Mouse (Mus musculus) thymus, postnatal 14 days (tissue): ENCODE data around the gene Calhm1.

Source experiments
- DNase-seq: peaks from one replicate; pipeline ENCODE4 v3.0.0; 2021

The Calhm1 gene

DNA sequence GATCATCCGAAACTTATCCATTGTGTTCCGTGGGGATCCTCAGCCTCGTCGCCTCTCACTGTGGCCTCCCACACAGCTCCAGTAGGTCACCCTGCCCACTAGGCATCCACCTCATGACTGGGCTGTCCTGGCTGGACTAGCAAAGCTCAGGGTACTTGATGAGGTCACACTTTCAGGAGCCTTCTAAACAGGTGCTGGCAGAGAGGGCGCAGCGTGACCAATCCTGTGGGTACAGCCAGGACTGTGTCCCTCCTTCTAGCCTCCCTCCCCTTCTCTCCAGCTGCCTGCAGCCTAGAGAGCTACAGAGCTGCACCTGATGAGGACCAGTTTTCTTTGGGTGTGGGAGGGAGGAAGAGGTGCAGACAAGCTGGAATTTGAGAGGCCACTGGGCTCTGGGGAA is at the start of gene Calhm1:
Gene Calhm1 (minus strand): TSS at position 101 of the 400 bp plus-strand sequence.
- no peak for DNase-seq

DNA sequence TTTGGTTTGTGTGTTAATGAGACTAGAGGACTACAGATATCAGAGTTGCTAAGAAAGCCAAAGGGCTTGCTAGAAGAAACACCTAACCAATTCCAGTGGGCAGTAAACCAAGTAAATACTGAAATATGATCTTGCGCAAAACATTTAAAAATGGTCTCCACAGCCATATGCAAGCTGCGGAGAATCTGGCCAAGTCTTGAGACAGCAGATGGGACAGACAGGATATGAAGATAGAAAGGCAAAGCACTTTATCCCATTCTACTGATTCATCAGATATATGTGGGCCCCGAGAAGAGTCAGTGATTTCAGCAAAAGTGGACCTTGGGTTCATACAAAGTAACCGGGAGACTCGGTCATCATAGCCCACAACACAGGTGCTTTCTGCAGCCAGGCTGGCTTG is 48.1 kb upstream of the Calhm1 start:
- no peak for DNase-seq

GRCm38 (mm10) chr19:47188515-47189128 is 44.6 kb upstream of the Calhm1 start:
- no peak for DNase-seq

DNA sequence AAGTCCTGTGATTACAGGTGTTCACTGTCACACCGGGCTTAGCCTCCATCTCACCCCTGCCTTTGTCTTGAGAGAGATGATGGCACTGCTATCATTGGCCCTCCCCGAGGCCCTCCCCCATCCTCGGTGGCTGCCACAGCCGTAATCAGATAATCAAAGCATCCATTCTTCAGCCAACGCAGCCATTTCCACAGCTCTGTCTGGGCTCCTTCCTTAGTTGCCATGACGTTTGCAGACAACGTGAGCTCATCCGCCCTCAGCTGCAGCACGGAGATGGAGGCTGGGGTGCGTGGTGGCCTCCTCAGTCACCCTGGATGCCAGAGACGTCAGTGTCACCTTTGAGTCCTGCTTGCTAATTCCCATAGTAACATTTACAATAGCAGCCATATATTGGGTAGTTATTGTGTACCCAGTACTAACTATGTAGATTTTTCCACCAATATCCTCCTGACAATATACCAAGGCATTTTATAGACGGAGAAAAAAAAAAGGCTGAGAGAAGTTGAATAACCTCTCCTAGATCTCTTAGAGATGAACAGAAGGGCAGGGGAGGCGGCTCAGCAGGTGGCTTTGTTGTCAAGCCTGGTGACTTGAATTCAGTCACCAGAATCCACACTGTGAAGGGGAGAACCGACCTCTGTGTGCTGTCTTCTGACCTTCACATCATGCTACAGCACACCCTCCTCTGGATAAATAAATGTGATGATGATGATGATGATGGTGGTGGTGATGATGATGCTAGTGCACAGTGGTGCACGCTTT is 42.6 kb upstream of the Calhm1 start:
- no peak for DNase-seq

- DNase-seq = no peak
These were observed 40.7 kb upstream of the Calhm1 start for GRCm38 (mm10) chr19:47184736-47185135.

DNA sequence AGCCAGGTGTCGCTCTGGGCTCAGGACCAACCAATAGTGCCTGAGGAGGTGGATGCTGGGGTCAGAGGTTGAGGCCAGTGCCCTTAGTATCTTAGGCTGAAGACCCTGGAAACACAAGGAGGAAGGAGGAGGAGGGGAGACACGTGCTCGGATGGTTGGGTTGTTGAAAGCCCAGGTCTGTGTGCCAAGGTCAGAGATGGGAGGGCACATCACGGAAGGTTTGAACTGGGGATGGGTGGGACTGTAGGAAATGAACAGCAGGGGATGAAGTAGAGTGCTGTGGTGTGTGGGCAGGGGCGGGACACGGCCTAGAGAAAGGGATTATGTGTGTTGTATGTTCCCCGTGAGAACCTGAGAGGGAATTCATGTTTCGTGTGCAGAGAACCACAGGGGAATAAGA is 40.2 kb upstream of the Calhm1 start:
- DNase-seq = no peak

DNA sequence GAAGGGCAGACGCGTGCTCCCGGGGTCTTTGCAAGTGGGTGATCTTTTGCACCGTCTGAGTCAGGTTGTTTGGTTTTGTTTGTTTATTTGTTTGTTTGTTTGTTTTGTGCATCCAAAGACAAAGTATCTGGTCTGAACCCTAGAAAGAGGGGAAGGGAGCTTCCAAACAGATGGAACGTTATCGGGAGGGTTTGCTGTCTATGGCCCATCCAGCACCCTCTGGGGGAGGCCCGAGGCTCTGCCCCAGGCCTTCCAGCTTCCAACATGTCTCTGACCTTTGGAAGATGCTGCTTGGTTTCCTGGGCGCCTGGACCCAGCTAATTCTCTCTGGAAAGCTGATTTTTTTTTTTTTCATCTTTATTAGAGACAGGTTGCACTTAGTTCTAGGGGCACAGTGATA is 36.0 kb upstream of the Calhm1 start:
- DNase-seq = no peak

- DNase-seq = peak; percentile 24
These were observed 35.3 kb upstream of the Calhm1 start for GRCm38 (mm10) chr19:47179272-47179809.

DNA sequence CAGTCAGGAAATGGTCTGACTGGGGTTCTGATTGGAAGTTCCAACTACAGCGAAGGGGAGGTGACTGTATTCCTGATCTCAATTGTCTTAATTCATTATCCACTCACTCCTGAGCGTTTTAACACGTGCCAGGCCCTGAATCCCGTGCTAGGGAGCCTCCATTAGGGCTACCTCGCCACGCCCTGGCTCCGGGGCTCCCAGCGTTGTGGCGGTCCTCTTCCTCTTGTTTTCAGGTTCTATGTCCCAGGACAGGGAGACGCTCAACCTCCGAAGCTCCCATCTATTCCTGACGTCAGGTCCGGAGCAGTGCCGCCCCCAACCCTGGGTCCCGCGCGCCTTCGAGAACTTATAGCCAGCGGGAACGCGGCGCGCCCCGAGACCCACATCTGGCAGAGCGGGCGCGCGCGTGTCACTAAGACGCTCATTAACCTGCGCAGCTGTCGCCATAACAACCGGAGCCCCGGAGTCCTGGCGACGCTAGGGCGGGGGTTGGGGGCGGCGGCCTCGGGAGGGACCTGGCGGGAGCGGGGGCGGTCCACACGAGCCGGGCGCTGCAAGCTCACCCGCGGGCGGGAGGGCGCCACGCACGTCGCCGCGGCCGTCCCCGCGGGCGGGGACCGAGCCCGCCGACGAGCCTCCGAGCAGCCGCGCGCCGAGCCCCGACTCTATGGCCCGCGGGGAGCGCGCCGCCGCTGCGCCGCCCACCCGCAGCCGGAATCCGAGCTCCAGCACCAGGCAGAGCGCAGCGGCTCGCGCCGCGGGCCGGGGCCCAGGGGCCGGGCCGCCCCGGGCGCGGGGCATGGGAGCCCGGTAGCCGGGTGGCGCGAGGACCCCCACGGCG is 34.6 kb upstream of the Calhm1 start, which contains the start of gene Neurl1a:
Gene Neurl1a (plus strand): TSS at position 390 of the 841 bp plus-strand sequence.
- peak; percentile 40 for DNase-seq

GRCm38 (mm10) chr19:47178001-47178400 is 33.9 kb upstream of the Calhm1 start:
- peak; percentile 14 for DNase-seq

GRCm38 (mm10) chr19:47176916-47177505 is 33.0 kb upstream of the Calhm1 start:
- no peak for DNase-seq

GRCm38 (mm10) chr19:47175472-47175871 is 31.4 kb upstream of the Calhm1 start:
- DNase-seq = no peak

DNA sequence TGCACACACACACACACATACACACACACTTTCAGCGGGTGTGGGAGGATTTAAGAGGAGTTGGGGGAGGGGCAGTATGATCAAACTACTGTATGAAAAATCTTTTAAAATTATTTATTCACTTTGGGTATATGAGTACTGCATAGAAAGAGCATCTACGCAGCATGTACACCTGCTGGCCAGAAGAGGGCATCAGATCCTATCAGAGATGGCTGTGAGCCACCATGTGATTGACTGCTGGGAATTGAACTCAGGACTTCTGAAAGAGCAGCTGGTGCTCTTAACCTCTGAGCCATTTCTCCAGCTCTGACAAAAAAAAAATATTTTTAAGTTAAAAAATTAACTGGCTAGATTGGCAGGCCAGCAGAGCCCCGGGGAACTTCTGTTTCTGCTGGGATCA is 30.5 kb upstream of the Calhm1 start:
- DNase-seq = peak; percentile 12

GRCm38 (mm10) chr19:47168793-47169412 is 24.8 kb upstream of the Calhm1 start:
- peak; percentile 84 for DNase-seq

DNA sequence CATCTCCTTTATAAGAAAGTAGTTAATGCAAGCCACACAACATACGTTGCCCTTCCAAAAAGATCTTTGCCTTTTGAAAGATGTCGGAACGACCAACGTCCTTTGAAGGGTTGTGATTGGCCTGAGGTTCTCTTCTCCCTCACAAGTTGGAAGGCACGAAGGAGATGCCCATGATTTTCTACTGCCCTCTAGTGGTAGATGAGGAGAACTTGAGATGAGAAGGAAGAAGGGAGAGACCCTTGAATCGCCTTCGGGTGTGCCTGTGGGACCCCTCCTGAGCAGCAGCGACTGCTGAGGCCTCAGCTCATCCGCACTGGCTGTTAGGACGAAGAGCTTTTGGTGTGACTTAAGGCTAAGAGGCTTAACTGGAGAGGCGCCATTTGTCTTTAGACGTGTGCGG is 24.2 kb upstream of the Calhm1 start:
- peak; percentile 41 for DNase-seq

GRCm38 (mm10) chr19:47167617-47168214 is 23.7 kb upstream of the Calhm1 start:
- DNase-seq = no peak

- DNase-seq = no peak
These were observed 22.7 kb upstream of the Calhm1 start for GRCm38 (mm10) chr19:47166758-47167157.

DNA sequence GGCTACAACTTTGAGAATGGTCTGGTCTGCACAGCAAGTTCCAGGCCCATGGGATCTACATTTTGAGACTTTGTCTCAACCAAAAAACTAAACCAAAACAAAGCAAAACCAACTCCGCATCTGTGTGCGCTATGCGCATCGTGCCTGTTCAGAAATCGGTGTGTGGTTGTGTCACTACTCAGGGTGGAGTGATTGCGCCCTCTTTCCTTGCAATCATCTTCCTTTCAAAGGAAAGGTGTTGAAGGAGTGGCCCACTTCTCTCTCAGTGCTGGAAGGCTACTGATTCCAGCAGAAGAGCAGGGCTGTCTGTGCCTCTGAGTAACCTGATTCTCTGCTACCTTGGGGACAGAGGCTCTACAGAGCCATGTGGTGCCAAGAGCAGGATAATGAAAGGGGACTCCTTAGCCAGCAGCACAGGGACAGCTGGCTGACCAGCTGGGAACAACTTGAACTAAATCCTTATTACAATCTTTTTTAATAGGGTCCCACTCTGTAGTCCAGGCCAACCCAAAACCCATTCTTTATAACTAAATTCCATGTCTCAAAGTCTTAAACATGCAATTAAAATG is 19.2 kb upstream of the Calhm1 start:
- no peak for DNase-seq

GRCm38 (mm10) chr19:47161669-47162068 is 17.6 kb upstream of the Calhm1 start:
- no peak for DNase-seq

DNA sequence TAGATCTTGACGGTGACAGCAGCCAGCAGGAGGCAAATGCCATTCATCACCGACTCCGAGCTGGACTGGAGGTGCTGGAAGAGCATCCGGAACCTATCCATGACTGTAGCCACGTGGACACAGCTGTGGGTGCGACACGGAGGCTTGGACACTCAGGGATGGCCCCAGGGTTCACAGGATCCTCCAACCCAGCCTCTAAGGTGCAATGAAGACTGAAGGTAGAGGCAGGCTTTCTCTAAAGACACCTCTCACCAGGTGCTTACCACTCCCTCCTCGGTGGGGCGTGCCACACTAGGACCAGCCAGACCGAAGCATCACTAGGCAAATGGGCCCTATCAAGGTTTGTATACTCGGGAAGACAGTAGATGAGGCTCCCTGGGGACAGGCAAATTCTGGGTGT is 13.6 kb upstream of the Calhm1 start, which contains the start of gene Calhm3:
Gene Calhm3 (minus strand): TSS at position 101 of the 400 bp plus-strand sequence.
- no peak for DNase-seq

GRCm38 (mm10) chr19:47153767-47154166 is 9.7 kb upstream of the Calhm1 start:
- DNase-seq = no peak

DNA sequence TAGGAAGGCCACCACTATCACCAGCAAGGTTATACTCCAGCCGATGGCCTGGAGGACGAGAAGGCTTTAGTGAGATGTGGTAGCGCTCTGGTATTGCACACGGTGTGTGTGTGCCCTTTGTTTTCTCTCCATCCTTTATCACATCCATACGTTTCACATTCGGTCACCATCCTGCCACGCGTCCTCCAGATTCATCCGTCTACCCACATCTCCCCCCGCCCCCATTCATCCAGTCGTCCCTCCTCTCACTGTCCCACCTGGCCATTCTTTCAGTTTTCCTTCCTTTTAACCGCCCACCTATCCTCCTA is 8.0 kb upstream of the Calhm1 start:
- no peak for DNase-seq
